Mouse (Mus musculus): ENCODE measurements around the gene Lbhd1.
A peak's percentile ranks its signal among the peaks of the same experiment; 100 is the strongest.
"Not testable (repeated sequence)": the region's sequence is repeated elsewhere in the genome, so short reads cannot be mapped to it uniquely, and the experiment has no call there.

Gene Lbhd1

GRCm38 (mm10) chr19:8881034-8881392, 2.5 kb upstream of the Lbhd1 start:
- TF ChIP-seq NANOG (IDR thresholded peaks at IDR 0.05; ENCODE audit: borderline replicate concordance, low read length), result no peak
- TF ChIP-seq POU5F1 (IDR thresholded peaks at IDR 0.05; ENCODE audit: borderline replicate concordance, low read length), result no peak
- TF ChIP-seq CTCF (conservative IDR thresholded peaks at IDR 0.05; ENCODE audit: low read length), result no peak
- no peaks in the 10 kb centered on the region for H3K9me3 ChIP-seq (ENCODE audit: low read length)
- H3K4me3 ChIP-seq (replicated peaks; ENCODE audit: low read length), result peak overlapping the region; percentile 93
- H3K36me3 ChIP-seq (ENCODE audit: insufficient read depth, low read length), result peaks cover 41% of the 10 kb centered on the region
- no peaks in the 10 kb centered on the region for H3K27me3 ChIP-seq (ENCODE audit: insufficient read depth, low read length)
- H3K4me1 ChIP-seq (replicated peaks; ENCODE audit: low read depth, low read length), result peaks cover 32% of the 10 kb centered on the region

DNA sequence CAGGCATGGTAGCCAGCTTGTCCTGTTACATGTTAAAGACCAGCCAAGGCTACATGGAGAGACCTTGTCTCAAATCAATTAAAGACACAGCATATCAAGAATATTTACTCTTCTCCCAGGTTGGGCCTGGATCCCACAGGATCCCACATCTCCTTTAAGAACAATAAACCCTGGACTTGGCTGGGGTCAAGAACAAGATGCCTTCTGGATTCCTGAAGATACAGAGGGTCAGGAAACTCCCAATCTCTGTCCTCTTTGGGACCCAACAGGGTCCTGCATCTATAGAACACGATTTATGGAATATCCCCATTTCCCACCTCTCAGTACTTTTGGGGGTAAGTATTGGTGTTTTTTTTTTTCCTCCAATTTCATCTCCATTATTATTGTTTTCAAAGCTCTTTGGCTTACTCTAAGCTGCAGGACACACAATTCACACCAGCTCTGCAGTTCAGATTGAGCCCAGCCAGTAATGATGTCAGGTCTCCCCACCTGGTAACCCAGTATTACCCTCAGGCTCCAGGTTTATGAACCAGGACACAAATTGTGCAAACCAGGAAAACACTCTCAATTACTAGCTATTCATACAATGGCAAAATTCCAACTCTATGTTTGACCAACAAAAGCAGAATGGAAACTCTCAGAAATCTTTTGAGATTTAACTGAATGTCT, 3.5 kb downstream of the Lbhd1 start:
- no peaks in the 10 kb centered on the region for H3K27me3 ChIP-seq (ENCODE audit: insufficient read depth, low read length)
- peak overlapping the region; percentile 90 for H3K4me3 ChIP-seq (replicated peaks; ENCODE audit: low read length)
- H3K4me1 ChIP-seq (replicated peaks; ENCODE audit: low read depth, low read length), result peaks cover 52% of the 10 kb centered on the region
- H3K9me3 ChIP-seq (ENCODE audit: low read length), result no peaks in the 10 kb centered on the region
- no peak for TF ChIP-seq CTCF (conservative IDR thresholded peaks at IDR 0.05; ENCODE audit: low read length)
- no peak for TF ChIP-seq NANOG (IDR thresholded peaks at IDR 0.05; ENCODE audit: borderline replicate concordance, low read length)
- TF ChIP-seq POU5F1 (IDR thresholded peaks at IDR 0.05; ENCODE audit: borderline replicate concordance, low read length), result no peak
- peaks cover 38% of the 10 kb centered on the region for H3K36me3 ChIP-seq (ENCODE audit: insufficient read depth, low read length)

DNA sequence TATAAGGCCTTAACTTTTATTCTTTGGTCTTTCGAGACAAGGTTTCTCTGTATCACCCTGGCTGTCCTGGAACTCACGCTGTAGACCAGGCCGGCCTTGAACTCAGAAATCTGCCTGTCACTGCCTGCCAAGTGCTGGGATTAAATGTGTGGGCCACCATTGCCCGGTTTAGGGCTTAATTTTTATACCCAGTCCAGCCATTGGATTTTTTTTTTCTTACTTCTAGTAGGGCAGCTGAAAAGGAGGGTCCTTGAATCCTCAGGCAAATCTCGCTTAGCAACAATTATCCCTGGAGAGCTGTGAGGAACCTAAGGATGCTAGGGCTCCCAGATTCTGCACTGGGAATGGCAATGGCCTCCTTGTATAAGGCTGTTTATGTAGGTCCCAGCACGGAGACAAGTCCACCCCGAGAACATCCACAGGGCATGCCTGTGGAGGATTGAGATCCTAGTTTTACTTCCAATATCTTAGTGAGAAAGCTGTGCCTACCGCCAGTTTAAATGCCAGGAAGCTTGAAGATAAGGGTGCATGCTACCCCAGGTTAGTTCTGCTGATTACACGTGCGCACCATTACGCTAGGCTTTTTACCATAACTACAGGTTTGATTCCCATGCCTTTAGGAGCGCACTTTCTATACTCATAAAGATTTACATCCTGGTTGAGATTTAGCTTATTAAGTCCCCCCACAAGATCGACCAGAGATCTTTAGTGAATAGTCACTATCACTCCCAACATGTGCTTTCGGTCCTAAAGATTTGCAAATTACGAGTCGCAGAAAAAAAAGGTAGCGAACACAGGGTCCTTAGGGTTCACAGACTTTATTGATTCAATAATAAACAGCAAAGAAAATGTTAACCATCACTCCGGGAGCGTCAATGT, 4.3 kb downstream of the Lbhd1 start:
- H3K4me3 ChIP-seq (replicated peaks; ENCODE audit: low read length), result peak overlapping the region; percentile 90
- peaks cover 41% of the 10 kb centered on the region for H3K36me3 ChIP-seq (ENCODE audit: insufficient read depth, low read length)
- TF ChIP-seq NANOG (IDR thresholded peaks at IDR 0.05; ENCODE audit: borderline replicate concordance, low read length), result no peak
- TF ChIP-seq CTCF (conservative IDR thresholded peaks at IDR 0.05; ENCODE audit: low read length), result no peak
- no peaks in the 10 kb centered on the region for H3K27me3 ChIP-seq (ENCODE audit: insufficient read depth, low read length)
- H3K9me3 ChIP-seq (ENCODE audit: low read length), result no peaks in the 10 kb centered on the region
- H3K4me1 ChIP-seq (replicated peaks; ENCODE audit: low read depth, low read length), result peaks cover 56% of the 10 kb centered on the region

DNA sequence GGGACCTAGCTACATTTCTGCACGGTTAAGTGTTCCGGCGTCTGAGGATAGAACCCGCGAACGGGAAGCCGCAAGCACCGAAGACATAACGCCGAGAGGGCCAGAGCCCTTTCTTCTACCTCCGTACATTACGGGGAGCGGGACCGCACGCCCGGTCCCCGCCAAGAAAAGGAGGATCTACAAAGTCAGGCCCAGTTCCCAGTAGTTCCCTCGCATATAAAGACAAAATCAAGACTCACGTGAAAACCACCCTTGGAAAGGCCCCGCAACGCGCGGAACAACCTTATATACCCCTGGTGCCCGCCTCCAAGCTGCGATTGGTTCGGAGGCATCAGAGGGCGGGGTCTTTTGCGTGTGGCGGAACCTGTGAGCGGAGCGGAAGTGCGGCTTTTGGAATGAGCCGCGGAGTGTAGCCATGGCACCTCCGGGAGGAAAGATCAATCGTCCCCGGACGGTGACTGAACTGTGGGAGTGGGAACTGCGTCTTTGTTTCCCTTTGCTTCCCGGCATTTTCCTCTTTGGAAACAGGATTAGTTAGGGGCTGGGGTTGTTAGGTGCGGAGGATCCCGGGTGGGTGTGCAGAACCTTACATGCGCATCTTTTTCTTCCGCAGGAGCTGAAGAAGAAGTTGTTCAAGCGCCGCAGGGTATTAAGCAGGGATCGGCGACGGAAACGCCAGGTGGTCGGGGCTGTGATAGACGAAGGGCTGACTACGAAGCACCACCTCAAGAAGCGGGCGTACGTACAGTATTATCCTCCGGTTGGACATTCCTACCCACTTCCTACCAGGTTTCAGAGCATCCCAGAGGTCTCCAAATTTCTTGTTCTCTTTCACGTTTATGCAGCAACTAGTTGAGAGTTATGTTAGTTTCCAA, 5.2 kb downstream of the Lbhd1 start, which contains the start of the genes 1810009A15Rik and Gm49416:
Gene 1810009A15Rik (plus strand): TSS at position 343 of the 875 bp plus-strand sequence.
Gene Gm49416 (plus strand): TSS at position 416 of the 875 bp plus-strand sequence.
- Histone ChIP-seq H3K9me3 (ENCODE audit: low read length) (no peaks in the 10 kb centered on the region), H3K4me3 (replicated peaks; ENCODE audit: low read length) (peak within 1 kb of the TSS; percentile 90), H3K27me3 (ENCODE audit: insufficient read depth, low read length) (no peaks in the 10 kb centered on the region), H3K4me1 (replicated peaks; ENCODE audit: low read depth, low read length) (peaks cover 57% of the 10 kb centered on the region), H3K36me3 (ENCODE audit: insufficient read depth, low read length) (peaks cover 41% of the 10 kb centered on the region)
- TF ChIP-seq NANOG (IDR thresholded peaks at IDR 0.05; ENCODE audit: borderline replicate concordance, low read length), result no peak
- no peak for TF ChIP-seq CTCF (conservative IDR thresholded peaks at IDR 0.05; ENCODE audit: low read length)
- no peak for TF ChIP-seq POU5F1 (IDR thresholded peaks at IDR 0.05; ENCODE audit: borderline replicate concordance, low read length)

- no peaks in the 10 kb centered on the region for H3K9me3 ChIP-seq (ENCODE audit: low read length)
- peaks cover 69% of the 10 kb centered on the region for H3K4me1 ChIP-seq (replicated peaks; ENCODE audit: low read depth, low read length)
- H3K4me3 ChIP-seq (replicated peaks; ENCODE audit: low read length), result peak within 1 kb of the TSS; percentile 99
- TF ChIP-seq NANOG (IDR thresholded peaks at IDR 0.05; ENCODE audit: borderline replicate concordance, low read length) (no peak), POU5F1 (IDR thresholded peaks at IDR 0.05; ENCODE audit: borderline replicate concordance, low read length) (no peak), CTCF (conservative IDR thresholded peaks at IDR 0.05; ENCODE audit: low read length) (no peak)
- no peaks in the 10 kb centered on the region for H3K27me3 ChIP-seq (ENCODE audit: insufficient read depth, low read length)
- H3K36me3 ChIP-seq (ENCODE audit: insufficient read depth, low read length), result peaks cover 62% of the 10 kb centered on the region
Observed at GRCm38 (mm10) chr19:8892829-8893766, 9.6 kb downstream of the Lbhd1 start, which contains the start of gene Ints5. Gene Ints5 (plus strand): TSS chr19:8893005.

GRCm38 (mm10) chr19:8895397-8895960, 11.9 kb downstream of the Lbhd1 start:
- Histone ChIP-seq H3K9me3 (ENCODE audit: low read length) (no peaks in the 10 kb centered on the region), H3K27me3 (ENCODE audit: insufficient read depth, low read length) (no peaks in the 10 kb centered on the region), H3K36me3 (ENCODE audit: insufficient read depth, low read length) (peaks cover 66% of the 10 kb centered on the region), H3K4me3 (replicated peaks; ENCODE audit: low read length) (peak overlapping the region; percentile 100), H3K4me1 (replicated peaks; ENCODE audit: low read depth, low read length) (peaks cover 78% of the 10 kb centered on the region)
- no peak for TF ChIP-seq POU5F1 (IDR thresholded peaks at IDR 0.05; ENCODE audit: borderline replicate concordance, low read length)
- TF ChIP-seq NANOG (IDR thresholded peaks at IDR 0.05; ENCODE audit: borderline replicate concordance, low read length), result no peak
- no peak for TF ChIP-seq CTCF (conservative IDR thresholded peaks at IDR 0.05; ENCODE audit: low read length)

- H3K9me3 ChIP-seq (ENCODE audit: low read length); H3K27me3 ChIP-seq (ENCODE audit: insufficient read depth, low read length): not testable (repeated sequence)
- H3K4me1 ChIP-seq (replicated peaks; ENCODE audit: low read depth, low read length), result peaks cover 75% of the 10 kb centered on the region
- H3K4me3 ChIP-seq (replicated peaks; ENCODE audit: low read length), result peak overlapping the region; percentile 100
- H3K36me3 ChIP-seq (ENCODE audit: insufficient read depth, low read length), result peaks cover 66% of the 10 kb centered on the region
Observed at GRCm38 (mm10) chr19:8896231-8896630, 12.7 kb downstream of the Lbhd1 start.

GRCm38 (mm10) chr19:8897211-8897864, 13.8 kb downstream of the Lbhd1 start:
- Histone ChIP-seq H3K4me3 (replicated peaks; ENCODE audit: low read length) (peak overlapping the region; percentile 100), H3K4me1 (replicated peaks; ENCODE audit: low read depth, low read length) (peaks cover 68% of the 10 kb centered on the region), H3K36me3 (ENCODE audit: insufficient read depth, low read length) (peaks cover 66% of the 10 kb centered on the region)
- not testable (repeated sequence) for H3K27me3 ChIP-seq (ENCODE audit: insufficient read depth, low read length); H3K9me3 ChIP-seq (ENCODE audit: low read length)
